Mouse (Mus musculus) CH12.LX (cell line): Measurements from ENCODE around the gene Ubqln1. TPM values are rescaled to one million over a fixed set of nuclear protein-coding genes. Genes with fewer than 3 reads are reported as not detected.

Experiments
- DNase-seq: peaks from one replicate; pipeline ENCODE4 v3.0.0-alpha.2; 2013; ENCODE audit errors: extremely low read depth
- H3K27ac ChIP-seq: 2 replicates; pipeline ENCODE4 v1.5.1; 2012; ENCODE audit warnings: low read depth, mild to moderate bottlenecking, control low read depth, moderate library complexity; ENCODE audit not compliant: insufficient read depth
- H3K27me3 ChIP-seq: replicated peaks from 2 replicates; pipeline ENCODE3; 2012; ENCODE audit warnings: inconsistent platforms
- H3K36me3 ChIP-seq, 2 experiments: replicated peaks in 1 of 2; 2 replicates each; pipeline versions ENCODE3 to v1.6.1; 2012; ENCODE audit warnings: inconsistent platforms in 1 of 2, low read length in 1 of 2, mild to moderate bottlenecking in 1 of 2, mixed read lengths in 1 of 2, moderate library complexity in 1 of 2; ENCODE audit not compliant: control insufficient read depth in 1 of 2, insufficient read depth in 1 of 2
- H3K4me1 ChIP-seq, 2 experiments: 2 replicates each; pipeline ENCODE4 v1.6.1; 2012; ENCODE audit warnings: inconsistent platforms in 1 of 2, moderate library complexity in 1 of 2; ENCODE audit not compliant: insufficient read depth in 2 of 2, control insufficient read depth in 1 of 2
- H3K4me2 ChIP-seq: 2 replicates; pipeline ENCODE4 v1.6.1; 2012; ENCODE audit warnings: low read depth, mild to moderate bottlenecking, control low read depth; ENCODE audit not compliant: poor library complexity, insufficient read depth, severe bottlenecking
- H3K4me3 ChIP-seq, 3 experiments: fragments of 150-350 bp in 1 of 3; sonication (generic) in 1 of 3; replicated peaks in 1 of 3; 2 replicates each; pipeline versions ENCODE3 to v1.5.1; 2011 to 2012; ENCODE audit warnings: low read depth in 2 of 3, low read length in 2 of 3, mild to moderate bottlenecking in 2 of 3, moderate library complexity in 2 of 3, control low read depth in 1 of 3, improper control_type of control experiment in 1 of 3, inconsistent platforms in 1 of 3, mixed read lengths in 1 of 3; ENCODE audit not compliant: poor library complexity in 1 of 3
- H3K79me2 ChIP-seq: replicated peaks from 2 replicates; pipeline ENCODE4 v1.6.1; 2012; ENCODE audit warnings: mild to moderate bottlenecking, moderate library complexity; ENCODE audit not compliant: control insufficient read depth, poor library complexity, insufficient read depth, severe bottlenecking; ENCODE audit errors: extremely low read depth
- H3K9ac ChIP-seq: 2 replicates; pipeline ENCODE4 v1.6.1; 2012; ENCODE audit warnings: low read depth, mild to moderate bottlenecking, control low read depth, moderate library complexity; ENCODE audit not compliant: insufficient read depth
- H3K9me3 ChIP-seq: replicated peaks from 2 replicates; pipeline ENCODE3; 2012; ENCODE audit warnings: low read length, inconsistent platforms, mixed read lengths
- BHLHE40 ChIP-seq: IDR thresholded peaks from 2 replicates; pipeline ENCODE4 v1.6.1; 2011; ENCODE audit warnings: mild to moderate bottlenecking, low read depth, low read length, improper control_type of control experiment
- CHD1 ChIP-seq: IDR thresholded peaks from 2 replicates; pipeline ENCODE4 v1.6.1; 2012; ENCODE audit warnings: low read depth, low read length, improper control_type of control experiment, inconsistent platforms
- CHD2 ChIP-seq: IDR thresholded peaks from 2 replicates; pipeline ENCODE4 v1.6.1; 2011; ENCODE audit warnings: low read length, improper control_type of control experiment
- CTCF ChIP-seq, 2 experiments: IDR thresholded peaks in 1 of 2; conservative IDR thresholded peaks in 1 of 2; 2 replicates each; pipeline ENCODE4 v1.5.1; 2011 to 2012; ENCODE audit warnings: low read depth in 2 of 2, low read length in 2 of 2, improper control_type of control experiment in 1 of 2, inconsistent platforms in 1 of 2, mild to moderate bottlenecking in 1 of 2, moderate library complexity in 1 of 2
- E2F4 ChIP-seq: IDR thresholded peaks from 2 replicates; pipeline ENCODE4 v1.6.1; 2011; ENCODE audit warnings: low read depth, low read length, improper control_type of control experiment; ENCODE audit not compliant: insufficient replicate concordance
- ELF1 ChIP-seq: IDR thresholded peaks from 2 replicates; pipeline ENCODE4 v1.6.1; 2014; ENCODE audit warnings: low read depth, mild to moderate bottlenecking, inconsistent platforms, low read length, improper control_type of control experiment
- EP300 ChIP-seq: IDR thresholded peaks from 2 replicates; pipeline ENCODE4 v1.6.1; 2011; ENCODE audit warnings: low read length, improper control_type of control experiment
- ETS1 ChIP-seq: conservative IDR thresholded peaks from 2 replicates; pipeline ENCODE4 v1.6.1; 2012; ENCODE audit warnings: low read depth, mild to moderate bottlenecking, inconsistent platforms, low read length, improper control_type of control experiment, moderate library complexity
- GABPA ChIP-seq: IDR thresholded peaks from 2 replicates; pipeline ENCODE4 v1.6.1; 2012; ENCODE audit warnings: low read depth, low read length, improper control_type of control experiment, inconsistent platforms; ENCODE audit not compliant: insufficient replicate concordance
- HCFC1 ChIP-seq: IDR thresholded peaks from 2 replicates; pipeline ENCODE4 v1.6.1; 2012; ENCODE audit warnings: low read depth, mild to moderate bottlenecking, inconsistent platforms, low read length, improper control_type of control experiment
- JUN ChIP-seq: IDR thresholded peaks from 2 replicates; pipeline ENCODE4 v1.6.1; 2011; ENCODE audit warnings: low read depth, mild to moderate bottlenecking, low read length, improper control_type of control experiment, moderate library complexity; ENCODE audit not compliant: insufficient read depth
- JUND ChIP-seq: conservative IDR thresholded peaks from 2 replicates; pipeline ENCODE4 v1.6.1; 2011; ENCODE audit warnings: low read depth, low read length, improper control_type of control experiment
- KAT2A ChIP-seq: IDR thresholded peaks from 2 replicates; pipeline ENCODE4 v1.6.1; 2012; ENCODE audit warnings: low read length, improper control_type of control experiment, inconsistent platforms; ENCODE audit not compliant: insufficient replicate concordance
- MAFK ChIP-seq: IDR thresholded peaks from 2 replicates; pipeline ENCODE4 v1.6.1; 2011; ENCODE audit warnings: low read length, improper control_type of control experiment; ENCODE audit not compliant: insufficient replicate concordance
- MAX ChIP-seq: IDR thresholded peaks from 2 replicates; pipeline ENCODE4 v1.6.1; 2011; ENCODE audit warnings: low read length, improper control_type of control experiment
- MAZ ChIP-seq: IDR thresholded peaks from 2 replicates; pipeline ENCODE4 v1.6.1; 2012; ENCODE audit warnings: low read depth, mild to moderate bottlenecking, inconsistent platforms, low read length, improper control_type of control experiment, moderate library complexity
- MEF2A ChIP-seq: IDR thresholded peaks from 2 replicates; pipeline ENCODE4 v1.6.1; 2014; ENCODE audit warnings: low read depth, mild to moderate bottlenecking, inconsistent platforms, low read length, improper control_type of control experiment, borderline replicate concordance
- MXI1 ChIP-seq: IDR thresholded peaks from 2 replicates; pipeline ENCODE4 v1.6.1; 2011; ENCODE audit warnings: mild to moderate bottlenecking, low read depth, low read length, improper control_type of control experiment
- MYC ChIP-seq: IDR thresholded peaks from 2 replicates; pipeline ENCODE4 v1.6.1; 2011; ENCODE audit warnings: low read depth, mild to moderate bottlenecking, improper control_type of control experiment, low read length
- NELFE ChIP-seq: IDR thresholded peaks from 2 replicates; pipeline ENCODE4 v1.6.1; 2011; ENCODE audit warnings: low read depth, low read length, improper control_type of control experiment
- NRF1 ChIP-seq: IDR thresholded peaks from 2 replicates; pipeline ENCODE4 v1.6.1; 2014; ENCODE audit warnings: low read depth, mild to moderate bottlenecking, inconsistent platforms, low read length, improper control_type of control experiment, moderate library complexity
- PAX5 ChIP-seq: IDR thresholded peaks from 2 replicates; pipeline ENCODE4 v1.6.1; 2012; ENCODE audit warnings: low read length, inconsistent platforms, mixed read lengths
- POLR2A ChIP-seq: IDR thresholded peaks from 2 replicates; pipeline ENCODE4 v1.6.1; 2011; ENCODE audit warnings: low read depth, mild to moderate bottlenecking, improper control_type of control experiment, low read length
- POLR2AphosphoS2 ChIP-seq: IDR thresholded peaks from 2 replicates; pipeline ENCODE4 v1.6.1; 2011; ENCODE audit warnings: low read depth, low read length, improper control_type of control experiment
- RAD21 ChIP-seq: IDR thresholded peaks from 2 replicates; pipeline ENCODE4 v1.6.1; 2011; ENCODE audit warnings: low read depth, mild to moderate bottlenecking, low read length, improper control_type of control experiment, moderate library complexity
- RCOR1 ChIP-seq: conservative IDR thresholded peaks from 2 replicates; pipeline ENCODE4 v1.6.1; 2012; ENCODE audit warnings: low read depth, mild to moderate bottlenecking, inconsistent platforms, low read length, improper control_type of control experiment
- SIN3A ChIP-seq: IDR thresholded peaks from 2 replicates; pipeline ENCODE4 v1.6.1; 2012; ENCODE audit warnings: low read length, improper control_type of control experiment, inconsistent platforms
- SMC3 ChIP-seq: IDR thresholded peaks from 2 replicates; pipeline ENCODE4 v1.6.1; 2011; ENCODE audit warnings: low read depth, low read length, improper control_type of control experiment
- TBP ChIP-seq: conservative IDR thresholded peaks from 2 replicates; pipeline ENCODE4 v1.6.1; 2011; ENCODE audit warnings: low read depth, low read length, improper control_type of control experiment
- TCF12 ChIP-seq: IDR thresholded peaks from 2 replicates; pipeline ENCODE4 v1.6.1; 2014; ENCODE audit warnings: low read depth, mild to moderate bottlenecking, inconsistent platforms, low read length, improper control_type of control experiment
- UBTF ChIP-seq: IDR thresholded peaks from 2 replicates; pipeline ENCODE4 v1.6.1; 2012; ENCODE audit warnings: low read depth, mild to moderate bottlenecking, inconsistent platforms, low read length, improper control_type of control experiment, moderate library complexity
- USF1 ChIP-seq: IDR thresholded peaks from 2 replicates; pipeline ENCODE4 v1.6.1; 2014; ENCODE audit warnings: low read depth, mild to moderate bottlenecking, inconsistent platforms, low read length, improper control_type of control experiment
- USF2 ChIP-seq: conservative IDR thresholded peaks from 2 replicates; pipeline ENCODE4 v1.6.1; 2011; ENCODE audit warnings: low read depth, low read length, improper control_type of control experiment
- ZC3H11A ChIP-seq: IDR thresholded peaks from 2 replicates; pipeline ENCODE4 v1.6.1; 2012; ENCODE audit warnings: low read depth, mild to moderate bottlenecking, inconsistent platforms, low read length, improper control_type of control experiment
- ZKSCAN1 ChIP-seq: IDR thresholded peaks from 2 replicates; pipeline ENCODE4 v1.6.1; 2012; ENCODE audit warnings: low read depth, inconsistent platforms, low read length, improper control_type of control experiment, borderline replicate concordance
- ZMIZ1 ChIP-seq: IDR thresholded peaks from 2 replicates; pipeline ENCODE4 v1.6.1; 2012; ENCODE audit warnings: low read depth, mild to moderate bottlenecking, inconsistent platforms, low read length, improper control_type of control experiment
- ZNF384 ChIP-seq: IDR thresholded peaks from 2 replicates; pipeline ENCODE4 v1.6.1; 2012; ENCODE audit warnings: low read depth, low read length, improper control_type of control experiment, inconsistent platforms
- dilution Hi-C: fragments of 300-500 bp; cut with MboI; formaldehyde crosslinking; loops from 2 replicates; pipeline ENCODE4 v1.14.3; 2020; ENCODE audit warnings: low sequenced_read_pairs; ENCODE audit not compliant: extremely low pct_unique_long_range_greater_than_20kb, extremely low pct_ligation_motif_present
- in situ Hi-C: fragments of 300-500 bp; cut with MboI; formaldehyde crosslinking; loops from 3 replicates; pipeline ENCODE4 v1.14.3; 2019; ENCODE audit warnings: low sequenced_read_pairs, low pct_ligation_motif_present, low pct_unique_long_range_greater_than_20kb, mixed read lengths
- polyA plus RNA-seq: library from polyadenylated mRNA; unstranded; fragments of >175 nt; gene quantifications from 2 replicates; pipeline ENCODE4 v1.2.1, GENCODE M21; 2012; ENCODE audit warnings: low read depth; ENCODE audit not compliant: insufficient read length
- total RNA-seq, 2 experiments: library from RNA; depleted of rRNA; stranded (reverse); fragments of 300-350 nt in 1 of 2; fragments of >200 nt in 1 of 2; gene quantifications; 2 replicates each; pipeline ENCODE4 v1.2.3; 2012 to 2014

Ubqln1 gene
- total RNA-seq (2012; rRNA removed) (58.5 and 76.3 TPM in 2 replicates), total RNA-seq (2014; rRNA removed) (166 and 189 TPM in 2 replicates), polyA plus RNA-seq (119 and 130 TPM in 2 replicates)

DNA sequence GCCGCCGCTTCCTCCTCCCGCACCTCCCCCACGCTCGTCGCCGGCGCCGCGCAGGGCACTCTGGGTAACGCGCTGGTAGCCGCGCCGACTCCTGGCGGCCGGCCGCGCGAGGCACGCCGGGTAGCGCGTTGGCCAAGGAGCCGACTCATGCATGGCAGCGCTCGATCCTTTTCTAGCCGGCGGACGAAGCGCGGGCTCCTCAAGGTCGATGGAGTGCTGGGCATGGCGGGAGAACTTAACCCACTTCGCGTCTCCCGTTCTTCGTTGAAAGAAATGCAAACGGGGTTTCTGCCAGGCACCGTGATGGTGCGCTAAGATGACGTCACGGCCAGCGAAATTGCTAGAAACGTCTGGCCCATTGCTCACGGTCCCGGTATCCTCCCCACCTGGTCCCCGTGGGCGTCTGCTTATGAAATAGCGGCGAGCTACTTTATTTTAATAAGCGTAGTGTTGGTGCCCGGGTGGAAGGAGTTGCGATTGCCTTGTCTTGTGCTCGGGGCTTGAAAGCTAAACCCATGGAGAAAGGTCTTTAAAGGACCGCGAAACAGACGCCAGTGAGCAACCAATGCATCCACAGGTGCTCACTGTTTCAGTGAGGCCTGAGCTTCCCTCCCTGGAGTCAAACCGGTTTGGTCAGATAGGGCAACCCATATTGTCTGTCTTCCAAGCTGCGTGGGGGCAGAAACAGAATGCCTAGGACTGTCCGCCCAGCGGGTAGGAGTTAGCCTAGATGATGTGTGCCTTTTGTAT lies at the start of gene Ubqln1:
Ubqln1 (minus strand) TSS at position 62 of the 750 bp plus-strand sequence.
- in situ Hi-C loops (no loop called here), dilution Hi-C loops (no loop called here)
- peak; percentile 81 for DNase-seq
- Histone ChIP-seq H3K9me3 (no peaks in the 10 kb centered on the region), H3K27ac (peak within 1 kb of the TSS; percentile 72), H3K4me2 (peak within 1 kb of the TSS; percentile 98), H3K36me3 (peaks cover 0 to 11% of the 10 kb centered on the region in 2 experiments), H3K79me2 (peaks cover 42% of the 10 kb centered on the region), H3K27me3 (no peaks in the 10 kb centered on the region), H3K4me1 (peaks cover 6 to 32% of the 10 kb centered on the region in 2 experiments), H3K9ac (peak within 1 kb of the TSS; percentile 90), H3K4me3 (peak within 1 kb of the TSS; percentile 65 to 99 (median 98))
- peak; percentile 94 for TF ChIP-seq NELFE
- peak; percentile 93 for TF ChIP-seq POLR2A
- peak; percentile 85 for TF ChIP-seq ZMIZ1
- TF ChIP-seq ELF1 = peak; percentile 76
- TF ChIP-seq MAZ = no peak
- peak; percentile 77; the same call in 1 of the 2 replicates for TF ChIP-seq TCF12
- TF ChIP-seq EP300 = no peak
- TF ChIP-seq E2F4 = no peak
- peak; percentile 56; the same call in 1 of the 2 replicates for TF ChIP-seq MEF2A
- no peak for TF ChIP-seq CTCF (conservative IDR thresholded peaks at IDR 0.05 in 1 of 2, IDR thresholded peaks at IDR 0.05 in 1 of 2; ENCODE audit: low read depth in 2 of 2, low read length in 2 of 2)
- peak; percentile 38; the same call in 1 of the 2 replicates for TF ChIP-seq JUND
- no peak; the same call in 1 of the 2 replicates for TF ChIP-seq ETS1
- TF ChIP-seq USF1 = no peak
- 0 out of 2 replicates have a peak, but pooled peaks have one; percentile 54 for TF ChIP-seq KAT2A
- no peak for TF ChIP-seq USF2
- TF ChIP-seq ZC3H11A = no peak
- TF ChIP-seq MXI1 = peak; percentile 63; the same call in 1 of the 2 replicates
- TF ChIP-seq GABPA = no peak; the same call in 1 of the 2 replicates
- no peak for TF ChIP-seq CHD1
- TF ChIP-seq MYC = peak; percentile 88
- TF ChIP-seq UBTF = no peak
- no peak for TF ChIP-seq SMC3
- no peak; the same call in 1 of the 2 replicates for TF ChIP-seq POLR2AphosphoS2
- TF ChIP-seq RCOR1 = no peak
- TF ChIP-seq MAX = peak; percentile 77
- TF ChIP-seq CHD2 = peak; percentile 60
- peak; percentile 77 for TF ChIP-seq NRF1
- no peak for TF ChIP-seq RAD21
- TF ChIP-seq ZNF384 = no peak
- no peak for TF ChIP-seq ZKSCAN1
- 0 out of 2 replicates have a peak, but pooled peaks have one; percentile 35 for TF ChIP-seq TBP
- peak; percentile 76 for TF ChIP-seq HCFC1
- TF ChIP-seq MAFK = no peak
- TF ChIP-seq PAX5 = no peak
- peak; percentile 42; the same call in 1 of the 2 replicates for TF ChIP-seq JUN
- peak; percentile 41; the same call in 1 of the 2 replicates for TF ChIP-seq BHLHE40
- TF ChIP-seq SIN3A = peak; percentile 66
